Mouse (Mus musculus) E14TG2a.4 (cell line): ENCODE results near the gene Ptov1.

ENCODE experiments used
- CTCF ChIP-seq: conservative IDR thresholded peaks from 2 replicates; pipeline ENCODE4 v1.5.1; 2014; ENCODE audit warnings: low read length
- POU5F1 ChIP-seq: IDR thresholded peaks from 2 replicates; pipeline ENCODE4 v1.6.1; 2014; ENCODE audit warnings: low read length, borderline replicate concordance

DNA sequence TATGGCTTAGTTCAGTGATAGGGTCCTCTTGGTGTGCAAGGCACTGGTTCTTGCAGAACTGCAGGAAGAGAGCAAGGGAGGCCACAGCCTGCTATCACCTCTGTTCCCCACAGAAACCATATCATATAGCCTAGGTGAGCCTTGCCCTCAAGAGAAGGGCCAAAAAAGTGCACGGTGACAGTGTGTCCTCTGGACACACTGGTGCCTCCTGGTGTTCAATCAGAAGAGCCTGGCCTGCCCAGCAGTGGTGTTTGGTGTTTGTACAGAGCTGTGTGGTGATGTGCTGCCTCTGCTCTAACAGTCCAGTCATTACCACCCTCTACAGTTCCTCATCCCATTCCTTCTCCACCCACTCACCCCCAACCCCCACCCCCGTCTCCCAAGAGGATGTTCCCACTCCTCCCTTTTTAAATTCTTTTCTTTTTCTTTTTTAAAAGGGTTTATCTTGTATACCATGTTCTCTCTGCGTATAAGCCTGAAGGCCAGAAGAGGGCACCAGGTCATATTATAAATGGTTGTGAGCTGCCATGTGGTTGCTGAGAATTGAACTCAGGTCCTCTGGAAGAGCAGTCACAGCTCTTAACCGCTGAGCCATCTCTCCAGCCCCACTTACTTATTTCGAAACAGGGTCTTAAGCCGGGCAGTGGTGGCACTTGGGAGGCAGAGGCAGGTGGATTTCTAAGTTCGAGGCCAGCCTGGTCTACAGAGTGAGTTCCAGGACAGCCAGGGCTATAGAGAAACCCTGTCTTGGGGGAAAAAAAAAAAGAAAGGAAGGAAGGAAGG, 47.7 kb downstream of the Ptov1 start:
- TF ChIP-seq CTCF = no peak
- TF ChIP-seq POU5F1 = no peak
